In genomic region chr5:132305354-132305934, GRCm38 (mm10) we compare ENCODE assay signal across 15 mouse cellular contexts.
DNase-seq lines count a peak whose midpoint lies in the region; ATAC-seq and TF ChIP-seq lines count a peak whose summit lies in the region.
"Had no signal": no experiment of that assay in that cellular context is flagged by ENCODE, and none has a peak within 500 bp of the region (broad histone marks: within the 10 kb centered on the region; RNA-seq: fewer than 3 reads in every experiment).

No protein-coding gene starts in this region.

- H3K27me3 ChIP-seq in kidney, embryonic 14.5 days (ENCODE audit: control insufficient read depth, insufficient read depth, low read length): no peaks in the 10 kb centered on the region
- H3K27me3 ChIP-seq in lung, embryonic 15.5 days: no peaks in the 10 kb centered on the region
- no peaks in the 10 kb centered on the region for H3K27me3 ChIP-seq in forebrain, embryonic 16.5 days (replicated peaks; ENCODE audit: control insufficient read depth, insufficient read depth, low read length)
- no peaks in the 10 kb centered on the region for H3K27me3 ChIP-seq in neural tube, embryonic 14.5 days (ENCODE audit: control insufficient read depth, insufficient read depth, low read length)
- no peaks in the 10 kb centered on the region for H3K27me3 ChIP-seq in intestine, postnatal 0 days (replicated peaks; ENCODE audit: control insufficient read depth, insufficient read depth, low read length)
- H3K27me3 ChIP-seq: heart, embryonic 13.5 days; liver, embryonic 12.5 days; megakaryocyte, embryonic 14.5 days had no signal

- TF ChIP-seq CTCF in intestine, postnatal 0 days (IDR thresholded peaks at IDR 0.05; ENCODE audit: low read depth): no peak

- H3K27ac ChIP-seq in kidney, embryonic 14.5 days (ENCODE audit: low read depth, low read length): no peak overlapping the region
- no peak overlapping the region for H3K27ac ChIP-seq in lung, embryonic 15.5 days
- H3K27ac ChIP-seq in forebrain, embryonic 16.5 days (ENCODE audit: low read length): no peak overlapping the region
- H3K27ac ChIP-seq in neural tube, embryonic 14.5 days (ENCODE audit: low read depth, low read length): no peak overlapping the region
- no peak overlapping the region for H3K27ac ChIP-seq in intestine, postnatal 0 days (ENCODE audit: low read depth, low read length)
- H3K27ac ChIP-seq: heart, embryonic 13.5 days; liver, embryonic 12.5 days had no signal

- H3K4me1 ChIP-seq in kidney, embryonic 14.5 days (ENCODE audit: control insufficient read depth, insufficient read depth, low read length): peaks cover 18% of the 10 kb centered on the region
- peaks cover 8% of the 10 kb centered on the region; the same call in 1 of the 2 replicates for H3K4me1 ChIP-seq in lung, embryonic 15.5 days
- H3K4me1 ChIP-seq in forebrain, embryonic 16.5 days (replicated peaks; ENCODE audit: control insufficient read depth, insufficient read depth, low read length): peaks cover 25% of the 10 kb centered on the region
- peaks cover 23% of the 10 kb centered on the region for H3K4me1 ChIP-seq in neural tube, embryonic 14.5 days (ENCODE audit: control insufficient read depth, insufficient read depth, low read length)
- no peaks in the 10 kb centered on the region for H3K4me1 ChIP-seq in intestine, postnatal 0 days (replicated peaks; ENCODE audit: control insufficient read depth, insufficient read depth, low read length)
- H3K4me1 ChIP-seq: heart, embryonic 13.5 days; liver, embryonic 12.5 days; megakaryocyte, embryonic 14.5 days had no signal

- no peak overlapping the region for H3K4me3 ChIP-seq in kidney, embryonic 14.5 days (ENCODE audit: low read length)
- no peak overlapping the region for H3K4me3 ChIP-seq in lung, embryonic 15.5 days
- no peak overlapping the region for H3K4me3 ChIP-seq in forebrain, embryonic 16.5 days (replicated peaks; ENCODE audit: low read length)
- no peak overlapping the region for H3K4me3 ChIP-seq in neural tube, embryonic 14.5 days (ENCODE audit: low read depth, low read length)
- H3K4me3 ChIP-seq in intestine, postnatal 0 days (ENCODE audit: low read depth, low read length): no peak overlapping the region
- H3K4me3 ChIP-seq: heart, embryonic 13.5 days; liver, embryonic 12.5 days; megakaryocyte, embryonic 14.5 days had no signal

- DNase-seq in kidney, adult 8-10 months: no peak
- no peak for DNase-seq in lung, postnatal 25 days (ENCODE audit: low spot score)
- DNase-seq: adrenal gland, postnatal 36 days; cerebellum, postnatal 36 days; gastrocnemius, postnatal 36 days; right cerebral cortex, postnatal 25 days had no signal

- H3K4me2 ChIP-seq in kidney, embryonic 14.5 days (replicated peaks; ENCODE audit: low read depth, low read length): no peak overlapping the region
- H3K4me2 ChIP-seq in lung, embryonic 15.5 days: no peak overlapping the region
- H3K4me2 ChIP-seq in forebrain, embryonic 16.5 days (ENCODE audit: low read length): no peak overlapping the region
- H3K4me2 ChIP-seq in neural tube, embryonic 14.5 days (ENCODE audit: low read depth, low read length): no peak overlapping the region
- no peak overlapping the region for H3K4me2 ChIP-seq in intestine, postnatal 0 days (replicated peaks; ENCODE audit: low read depth)
- H3K4me2 ChIP-seq: heart, embryonic 13.5 days; liver, embryonic 12.5 days had no signal

- WGBS in kidney, embryonic 14.5 days: 23% methylated on average over 5 of the region's 5 CpGs
- WGBS in lung, embryonic 15.5 days: 52% methylated on average over 5 of the region's 5 CpGs
- WGBS in forebrain, embryonic 16.5 days: 33% methylated on average over 5 of the region's 5 CpGs
- 34% methylated on average over 5 of the region's 5 CpGs for WGBS in neural tube, embryonic 14.5 days
- WGBS in intestine, postnatal 0 days: 58% methylated on average over 5 of the region's 5 CpGs

- H3K9ac ChIP-seq in kidney, embryonic 14.5 days (ENCODE audit: low read depth, low read length): no peak overlapping the region
- no peak overlapping the region for H3K9ac ChIP-seq in lung, embryonic 15.5 days
- no peak overlapping the region for H3K9ac ChIP-seq in forebrain, embryonic 16.5 days (replicated peaks; ENCODE audit: low read depth, low read length)
- H3K9ac ChIP-seq in neural tube, embryonic 14.5 days (replicated peaks; ENCODE audit: low read depth, low read length): no peak overlapping the region
- H3K9ac ChIP-seq in intestine, postnatal 0 days (ENCODE audit: low read depth, low read length): no peak overlapping the region
- H3K9ac ChIP-seq: heart, embryonic 13.5 days; liver, embryonic 12.5 days had no signal

- no peaks in the 10 kb centered on the region for H3K9me3 ChIP-seq in kidney, embryonic 14.5 days (ENCODE audit: control insufficient read depth, low read length)
- no peaks in the 10 kb centered on the region for H3K9me3 ChIP-seq in lung, embryonic 15.5 days
- no peaks in the 10 kb centered on the region for H3K9me3 ChIP-seq in forebrain, embryonic 16.5 days (ENCODE audit: control insufficient read depth, low read length)
- no peaks in the 10 kb centered on the region for H3K9me3 ChIP-seq in neural tube, embryonic 14.5 days (ENCODE audit: control insufficient read depth, low read length)
- H3K9me3 ChIP-seq in intestine, postnatal 0 days (ENCODE audit: control insufficient read depth): no peaks in the 10 kb centered on the region
- H3K9me3 ChIP-seq: heart, embryonic 13.5 days; liver, embryonic 12.5 days; megakaryocyte, embryonic 14.5 days had no signal

- peak; percentile 71 for ATAC-seq in kidney, embryonic 14.5 days (ENCODE audit: low FRiP score, low TSS enrichment)
- peak; percentile 42; the same call in 1 of the 2 replicates for ATAC-seq in lung, embryonic 15.5 days (ENCODE audit: borderline replicate concordance, extremely low read depth, low FRiP score, low TSS enrichment)
- peak; percentile 59 for ATAC-seq in forebrain, embryonic 16.5 days
- peak; percentile 54 for ATAC-seq in neural tube, embryonic 14.5 days (ENCODE audit: low read depth)
- no peak for ATAC-seq in intestine, postnatal 0 days
- ATAC-seq: CD4-positive, CD25-positive, alpha-beta regulatory T cell, adult 4 months; liver, embryonic 12.5 days had no signal

- no peaks in the 10 kb centered on the region for H3K36me3 ChIP-seq in kidney, embryonic 14.5 days (ENCODE audit: control insufficient read depth, insufficient read depth, low read length)
- no peaks in the 10 kb centered on the region for H3K36me3 ChIP-seq in lung, embryonic 15.5 days
- H3K36me3 ChIP-seq in forebrain, embryonic 16.5 days (ENCODE audit: control insufficient read depth, insufficient read depth): no peaks in the 10 kb centered on the region
- H3K36me3 ChIP-seq in neural tube, embryonic 14.5 days (ENCODE audit: control insufficient read depth, insufficient read depth, low read length): no peaks in the 10 kb centered on the region
- H3K36me3 ChIP-seq in intestine, postnatal 0 days (ENCODE audit: control insufficient read depth, insufficient read depth): no peaks in the 10 kb centered on the region
- H3K36me3 ChIP-seq: heart, embryonic 13.5 days; liver, embryonic 12.5 days had no signal
